Mouse (Mus musculus) intestine, embryonic 16.5 days (tissue): Measurements from ENCODE around the gene Taf1a. TPM values are rescaled to one million over a fixed set of nuclear protein-coding genes. Genes with fewer than 3 reads are reported as not detected.
"Not testable (repeated sequence)": the region's sequence is repeated elsewhere in the genome, so short reads cannot be mapped to it uniquely, and the experiment has no call there.

Experiments
- ATAC-seq: fragments of 200-750 bp; cut with Nextera tagmentation; 2 replicates; pipeline ENCODE4 v1.8.0; 2017; ENCODE audit warnings: moderate TSS enrichment, moderate library complexity
- H3K27ac ChIP-seq: fragments of 300-500 bp; sonication (generic); 2 replicates; pipeline ENCODE4 v1.5.1; 2014; ENCODE audit warnings: mild to moderate bottlenecking, low read length
- H3K27me3 ChIP-seq: fragments of 300-500 bp; sonication (generic); replicated peaks from 2 replicates; pipeline ENCODE4 v1.6.1; 2014; ENCODE audit warnings: low read length, control low read depth, mixed read lengths; ENCODE audit not compliant: control insufficient read depth, insufficient read depth
- H3K36me3 ChIP-seq: fragments of 300-500 bp; sonication (generic); 2 replicates; pipeline ENCODE4 v1.6.1; 2014; ENCODE audit warnings: low read length, control low read depth; ENCODE audit not compliant: control insufficient read depth, insufficient read depth
- H3K4me1 ChIP-seq: fragments of 300-500 bp; sonication (generic); 2 replicates; pipeline ENCODE4 v1.6.1; 2014; ENCODE audit warnings: low read length, control low read depth, mixed read lengths; ENCODE audit not compliant: control insufficient read depth, insufficient read depth
- H3K4me2 ChIP-seq: fragments of 300-500 bp; sonication (generic); 2 replicates; pipeline ENCODE4 v1.6.1; 2014; ENCODE audit warnings: low read depth, low read length, control low read depth
- H3K4me3 ChIP-seq: fragments of 300-500 bp; sonication (generic); 2 replicates; pipeline ENCODE4 v1.5.1; 2014; ENCODE audit warnings: mild to moderate bottlenecking, low read length
- H3K9ac ChIP-seq: fragments of 300-500 bp; sonication (generic); 2 replicates; pipeline ENCODE4 v1.6.1; 2014; ENCODE audit warnings: low read depth, low read length
- H3K9me3 ChIP-seq: fragments of 300-500 bp; sonication (generic); 2 replicates; pipeline ENCODE4 v1.6.1; 2016; ENCODE audit warnings: low read length, control low read depth; ENCODE audit not compliant: control insufficient read depth
- WGBS: fragments of 180-500 bp; shearing (Covaris S2); extraction: QIAGEN DNeasy Blood & Tissue Kit; methylation state at CpG from one replicate; pipeline ENCODE4 v1.1.7; 2014; 5-methylcytosine and 5-hydroxymethylcytosine counted together
- polyA plus RNA-seq: library from polyadenylated mRNA; unstranded; fragments of >200 nt; fragmentation: Nextera tagmentation; extraction: Ambion mirVana; gene quantifications from 2 replicates; pipeline ENCODE4 v1.2.1, GENCODE M21; 2015

Gene Taf1a
- 14.0 and 14.5 TPM in 2 replicates for polyA plus RNA-seq

GRCm38 (mm10) chr1:183388426-183389406 is at the start of gene Taf1a:
TSS of gene Taf1a (plus strand) at chr1:183388981.
- Histone ChIP-seq H3K27me3 (no peaks in the 10 kb centered on the region), H3K27ac (peak within 1 kb of the TSS; percentile 40), H3K4me1 (peaks cover 9% of the 10 kb centered on the region; the same call in 1 of the 2 replicates), H3K9ac (peak within 1 kb of the TSS; percentile 69), H3K36me3 (no peaks in the 10 kb centered on the region), H3K9me3 (no peaks in the 10 kb centered on the region), H3K4me2 (peak within 1 kb of the TSS; percentile 74), H3K4me3 (peak within 1 kb of the TSS; percentile 76)
- WGBS = 5% methylated on average over 44 of the region's 44 CpGs
- peak; percentile 100 for ATAC-seq

GRCm38 (mm10) chr1:183342902-183343301 is 45.9 kb upstream of the Taf1a start:
- H3K4me1 ChIP-seq, H3K4me3 ChIP-seq, H3K27ac ChIP-seq, ATAC-seq, H3K4me2 ChIP-seq, H3K27me3 ChIP-seq, H3K36me3 ChIP-seq, H3K9ac ChIP-seq, H3K9me3 ChIP-seq: not testable (repeated sequence)
- 100% methylated on average over 1 of the region's 1 CpGs for WGBS

- Histone ChIP-seq H3K4me3 (peak overlapping the region; percentile 83), H3K9ac (peak overlapping the region; percentile 87), H3K36me3 (peaks cover 3% of the 10 kb centered on the region), H3K9me3 (no peaks in the 10 kb centered on the region), H3K4me2 (peak overlapping the region; percentile 90), H3K27me3 (no peaks in the 10 kb centered on the region), H3K4me1 (peaks cover 7% of the 10 kb centered on the region), H3K27ac (peak overlapping the region; percentile 87)
- peak; percentile 98 for ATAC-seq
- WGBS = under 1% methylated on average over 72 of the region's 72 CpGs
Observed at GRCm38 (mm10) chr1:183344886-183345816, 43.6 kb upstream of the Taf1a start.

GRCm38 (mm10) chr1:183345817-183346195 is 43.0 kb upstream of the Taf1a start:
- H3K9ac ChIP-seq = peak overlapping the region; percentile 87
- H3K4me2 ChIP-seq = peak overlapping the region; percentile 90
- 1% methylated on average over 10 of the region's 10 CpGs for WGBS
- no peak for ATAC-seq
- peaks cover 3% of the 10 kb centered on the region for H3K36me3 ChIP-seq
- H3K9me3 ChIP-seq = no peaks in the 10 kb centered on the region
- peak overlapping the region; percentile 83 for H3K4me3 ChIP-seq
- H3K27ac ChIP-seq = peak overlapping the region; percentile 38
- H3K4me1 ChIP-seq = peaks cover 7% of the 10 kb centered on the region
- no peaks in the 10 kb centered on the region for H3K27me3 ChIP-seq

DNA sequence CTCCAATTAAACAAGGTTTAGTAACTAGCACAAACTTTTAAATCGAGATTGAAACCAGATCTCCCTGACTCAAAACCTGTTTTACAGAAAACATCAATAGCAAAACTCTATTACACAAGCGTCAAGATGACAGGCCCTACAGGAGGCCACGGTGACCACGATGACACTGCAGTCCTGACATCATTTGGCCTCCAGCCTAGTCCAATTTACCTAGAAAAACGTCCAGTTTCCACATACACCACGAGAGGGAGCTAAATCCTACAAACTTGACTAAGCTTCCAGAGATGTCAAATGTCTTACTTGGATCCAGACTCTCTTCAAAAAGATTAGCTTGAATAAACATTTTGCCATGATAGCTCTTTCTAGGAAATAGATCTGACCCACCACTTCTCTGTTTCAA is 38.9 kb upstream of the Taf1a start:
- WGBS = 19% methylated on average over 6 of the region's 6 CpGs
- Histone ChIP-seq H3K36me3 (peaks cover 12% of the 10 kb centered on the region), H3K4me2 (no peak overlapping the region)

GRCm38 (mm10) chr1:183358901-183359300 is 29.9 kb upstream of the Taf1a start:
- H3K4me1 ChIP-seq = peaks cover 4% of the 10 kb centered on the region; the same call in 1 of the 2 replicates
- no peak overlapping the region for H3K4me2 ChIP-seq
- H3K9ac ChIP-seq = no peak overlapping the region
- H3K4me3 ChIP-seq = no peak overlapping the region
- no peaks in the 10 kb centered on the region for H3K27me3 ChIP-seq
- no peak overlapping the region for H3K27ac ChIP-seq
- peaks cover 18% of the 10 kb centered on the region for H3K36me3 ChIP-seq
- ATAC-seq = no peak
- no peaks in the 10 kb centered on the region for H3K9me3 ChIP-seq
- 86% methylated on average over 3 of the region's 3 CpGs for WGBS

More for the DNA sequence above, 38.9 kb upstream of the Taf1a start:
- Histone ChIP-seq H3K27ac (no peak overlapping the region), H3K9me3 (no peaks in the 10 kb centered on the region), H3K27me3 (no peaks in the 10 kb centered on the region), H3K4me3 (no peak overlapping the region), H3K4me1 (peaks cover 7% of the 10 kb centered on the region), H3K9ac (no peak overlapping the region)
- no peak for ATAC-seq

GRCm38 (mm10) chr1:183362301-183362700 is 26.5 kb upstream of the Taf1a start:
- H3K9ac ChIP-seq = no peak overlapping the region
- no peak overlapping the region for H3K27ac ChIP-seq
- H3K27me3 ChIP-seq = no peaks in the 10 kb centered on the region
- ATAC-seq = no peak
- WGBS = 80% methylated on average over 5 of the region's 5 CpGs
- H3K4me1 ChIP-seq = peaks cover 5% of the 10 kb centered on the region; the same call in 1 of the 2 replicates
- no peak overlapping the region for H3K4me3 ChIP-seq
- peaks cover 9% of the 10 kb centered on the region for H3K36me3 ChIP-seq
- no peaks in the 10 kb centered on the region for H3K9me3 ChIP-seq
- no peak overlapping the region for H3K4me2 ChIP-seq

DNA sequence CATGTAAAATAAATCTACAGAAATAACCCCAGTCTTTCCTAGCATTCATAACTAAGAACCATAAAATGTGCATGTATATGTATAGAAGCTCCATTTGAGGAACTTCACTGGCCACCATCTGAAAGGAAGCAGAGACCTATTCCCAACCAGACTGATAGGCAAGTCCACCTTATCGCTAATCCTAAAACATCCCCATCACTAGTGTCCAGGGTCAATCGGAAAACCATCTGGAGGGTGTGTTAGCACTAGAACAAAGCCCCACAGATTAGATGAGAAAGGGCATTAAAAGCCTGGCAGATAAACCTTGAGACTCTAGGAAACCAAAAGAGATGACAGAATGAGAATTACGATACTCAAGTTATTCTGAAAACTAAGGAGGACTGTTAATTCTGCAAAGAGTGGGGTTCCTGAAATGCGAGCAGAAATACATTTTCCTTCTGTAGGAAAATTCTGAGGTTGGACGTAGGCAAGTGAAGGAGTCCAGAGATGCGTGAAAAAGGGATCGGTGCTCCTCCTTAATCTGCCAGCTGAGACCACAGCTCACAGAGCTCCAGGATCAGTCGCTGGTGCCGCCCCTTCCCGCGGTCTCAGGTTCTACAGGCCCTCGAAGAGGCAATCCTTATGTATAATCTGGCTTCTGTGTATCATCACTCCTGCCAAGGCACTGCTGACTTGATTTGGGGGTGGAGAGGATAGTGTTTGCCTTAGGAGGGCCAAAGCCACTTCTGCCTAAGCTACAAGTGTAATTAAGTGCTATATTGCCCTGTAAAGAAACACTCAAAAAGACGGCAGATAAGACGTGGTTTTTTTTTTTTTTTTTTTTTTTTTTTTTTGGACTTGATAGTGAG is 25.8 kb upstream of the Taf1a start:
- H3K36me3 ChIP-seq = peaks cover 7% of the 10 kb centered on the region
- H3K4me2 ChIP-seq = no peak overlapping the region
- peak; percentile 71 for ATAC-seq
- no peak overlapping the region for H3K9ac ChIP-seq
- H3K4me1 ChIP-seq = peaks cover 11% of the 10 kb centered on the region
- no peak overlapping the region for H3K27ac ChIP-seq
- WGBS = 65% methylated on average over 14 of the region's 14 CpGs
- H3K4me3 ChIP-seq = no peak overlapping the region
- H3K9me3 ChIP-seq = no peaks in the 10 kb centered on the region
- no peaks in the 10 kb centered on the region for H3K27me3 ChIP-seq
